Mouse (Mus musculus) telencephalon, adult 2 months (tissue): ENCODE data around the gene Rxfp3.
A peak's percentile ranks its signal among the peaks of the same experiment; 100 is the strongest.
"Not testable (repeated sequence)": the region's sequence is repeated elsewhere in the genome, so short reads cannot be mapped to it uniquely, and the experiment has no call there.

Experiments
- DNase-seq: peaks from one replicate; pipeline ENCODE4 v3.0.0-alpha.2; 2011; ENCODE audit warnings: low read depth, low spot score

Rxfp3 gene

GRCm38 (mm10) chr15:11036535-11037375 lies 1.0 kb downstream of the Rxfp3 start:
- no peak for DNase-seq

DNA sequence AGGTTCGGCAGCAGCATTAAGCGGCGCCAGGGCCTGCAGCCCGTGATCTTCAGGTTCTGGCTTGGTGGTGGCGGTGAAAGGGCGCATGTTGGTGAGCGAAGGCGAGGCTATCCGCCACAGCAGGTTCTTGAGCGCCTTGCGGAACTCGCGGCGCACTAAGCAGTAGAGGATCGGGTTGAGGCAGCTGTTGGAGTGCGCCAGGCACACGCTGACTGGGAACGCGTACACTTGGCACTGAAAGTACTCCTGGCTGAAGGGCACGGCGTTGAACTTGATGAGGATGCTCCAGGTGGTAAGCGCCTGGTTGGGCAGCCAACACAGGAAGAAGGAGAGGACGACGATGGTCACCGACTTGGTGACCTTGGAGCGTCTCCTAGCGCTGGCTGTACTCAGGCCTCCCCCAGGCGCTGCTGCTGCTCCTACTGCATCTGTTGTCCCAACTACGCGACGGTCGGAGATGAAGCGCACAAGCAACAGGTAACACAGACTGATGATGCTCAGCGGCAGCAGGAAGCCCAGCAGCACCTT lies 1.8 kb downstream of the Rxfp3 start:
- DNase-seq, result no peak

GRCm38 (mm10) chr15:11030188-11030587 lies 7.6 kb downstream of the Rxfp3 start:
- no peak for DNase-seq

DNA sequence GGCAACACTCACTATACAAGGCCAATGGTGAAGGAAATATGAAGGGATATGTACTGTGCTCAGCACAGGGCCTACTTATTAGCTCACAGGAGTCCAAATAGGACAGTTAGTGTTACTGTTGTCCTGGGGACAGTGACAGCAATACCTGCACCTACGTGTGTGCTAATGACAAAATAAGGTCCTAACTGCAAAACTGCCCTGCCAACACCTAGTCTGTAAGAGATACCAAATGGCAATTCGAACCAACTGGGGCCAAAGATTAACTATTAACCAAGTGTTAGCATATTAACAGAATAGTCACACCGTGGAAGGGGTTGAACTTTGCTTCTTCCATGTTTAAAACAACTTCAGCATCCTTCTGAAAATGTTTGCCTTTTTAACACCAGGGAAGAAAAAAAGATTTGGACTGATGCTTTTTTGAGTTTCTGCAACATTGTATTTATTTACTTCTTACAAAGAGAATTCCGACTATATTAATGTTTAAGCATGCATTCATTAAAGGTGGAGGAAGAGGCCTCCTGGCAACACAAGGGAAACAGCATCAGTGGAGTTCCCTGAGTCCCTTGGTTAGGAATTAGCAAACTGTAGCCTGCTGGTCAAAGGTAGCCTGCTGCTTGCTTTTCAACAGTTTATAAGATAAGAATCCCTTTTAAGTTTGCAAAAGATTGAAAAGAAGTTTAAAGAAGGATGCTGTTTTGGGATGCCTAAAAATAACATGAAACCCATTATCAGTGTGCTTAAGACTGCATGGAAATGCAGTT lies 10.8 kb downstream of the Rxfp3 start:
- DNase-seq, result no peak

DNA sequence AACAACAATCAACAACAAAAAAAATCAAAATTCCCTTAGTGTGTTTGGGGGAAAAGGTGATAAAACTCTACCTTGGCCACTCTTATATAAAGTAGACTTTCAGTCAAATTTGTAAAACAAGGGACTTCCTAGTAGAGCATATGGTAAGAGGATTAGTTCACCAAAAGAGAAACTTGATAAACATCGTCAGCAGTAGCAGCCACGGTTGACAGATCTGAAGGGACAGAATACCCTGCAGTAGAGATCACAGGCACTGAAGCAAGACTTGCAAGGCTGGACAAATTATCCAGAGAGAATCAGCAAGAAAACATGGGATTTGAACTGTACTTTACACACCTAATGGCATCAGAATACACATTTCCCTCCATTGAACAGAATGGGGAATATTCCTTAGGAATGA lies 22.9 kb downstream of the Rxfp3 start:
- DNase-seq, result no peak

- DNase-seq, result no peak
These were observed 26.7 kb downstream of the Rxfp3 start for GRCm38 (mm10) chr15:11010976-11011548.

- peak; percentile 24 for DNase-seq
These were observed 29.0 kb downstream of the Rxfp3 start for GRCm38 (mm10) chr15:11008756-11009155.

- no peak for DNase-seq
These were observed 33.1 kb downstream of the Rxfp3 start for GRCm38 (mm10) chr15:11004646-11005045.

DNA sequence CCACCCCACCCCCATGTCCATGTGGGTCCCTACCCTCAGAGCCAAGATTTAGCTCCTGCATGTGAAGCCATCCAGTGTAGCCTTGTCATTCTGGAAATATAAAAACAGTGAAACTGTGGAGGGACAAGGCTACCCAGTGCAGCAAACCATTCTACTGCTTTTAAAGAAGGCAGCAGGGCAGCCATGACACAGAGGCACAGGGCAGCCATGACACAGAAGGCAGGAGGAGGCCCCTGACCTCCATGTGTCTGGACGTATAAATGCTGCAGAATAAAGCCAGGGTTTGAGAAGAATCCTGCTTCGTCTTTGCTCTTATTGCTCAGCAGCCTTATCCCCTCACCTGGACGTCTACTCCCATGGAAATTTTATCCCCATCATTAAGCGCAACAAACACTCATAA lies 34.0 kb downstream of the Rxfp3 start:
- DNase-seq, result no peak

DNA sequence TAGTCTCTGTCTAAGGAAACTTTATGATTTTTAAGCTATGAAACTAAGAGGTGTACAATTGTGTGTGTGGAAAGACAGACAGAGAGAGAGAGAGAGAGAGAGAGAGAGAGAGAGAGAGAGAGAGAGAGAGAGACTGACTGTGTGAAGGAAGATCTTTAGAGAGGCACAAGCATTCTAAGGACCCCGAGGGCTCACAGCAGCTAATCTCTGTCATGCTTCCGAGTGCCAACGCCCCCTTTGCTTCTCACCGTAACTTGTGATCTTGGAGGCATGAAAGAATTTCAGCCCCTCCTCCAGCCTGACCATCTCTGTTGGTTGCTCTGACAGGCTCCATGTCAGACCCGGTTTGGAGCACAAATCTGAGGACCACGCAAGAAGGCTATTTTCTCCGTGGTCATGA lies 37.4 kb downstream of the Rxfp3 start, which contains the start of gene Slc45a2:
Gene Slc45a2 (plus strand): TSS at position 301 of the 400 bp plus-strand sequence.
- no peak for DNase-seq

DNA sequence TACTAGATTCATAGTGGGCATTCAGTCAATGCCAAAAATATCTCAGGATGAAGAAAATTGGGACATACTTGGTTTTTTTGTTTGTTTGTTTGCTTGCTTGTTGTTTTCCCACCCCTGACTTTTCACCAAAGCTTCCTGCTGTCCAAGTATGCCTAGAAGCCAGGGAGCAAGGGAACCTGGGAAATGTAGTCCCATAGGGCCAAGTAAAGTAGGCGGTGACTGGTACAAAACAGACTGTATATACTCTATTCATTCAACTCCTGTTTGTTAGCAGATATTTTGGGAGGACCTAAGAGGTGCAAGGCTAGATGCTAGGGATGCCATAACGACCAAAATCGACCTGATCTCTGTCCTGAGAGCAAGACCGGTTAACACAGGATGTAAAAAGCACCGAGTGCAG lies 38.0 kb downstream of the Rxfp3 start:
- DNase-seq, result no peak

DNA sequence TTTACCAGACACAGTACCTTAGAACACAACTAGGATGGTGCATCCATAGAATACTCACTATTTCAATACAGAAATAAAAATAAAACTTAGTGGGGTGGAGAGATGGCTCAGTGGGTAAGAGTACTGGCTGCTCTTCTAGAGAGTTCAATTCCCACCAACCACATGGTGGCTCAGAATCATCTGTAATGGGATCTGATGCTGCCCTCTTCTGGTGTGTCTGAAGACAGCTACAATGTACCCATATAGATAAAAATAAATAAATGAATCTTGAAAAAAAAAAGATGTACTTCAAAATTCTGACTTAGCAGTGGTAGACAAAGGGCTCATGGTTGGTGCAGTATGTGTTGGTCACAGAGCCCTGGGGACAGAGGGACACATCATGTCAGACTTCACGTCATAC lies 46.2 kb downstream of the Rxfp3 start:
- DNase-seq, result no peak

GRCm38 (mm10) chr15:10990411-10990810 lies 47.4 kb downstream of the Rxfp3 start:
- DNase-seq, result no peak

DNA sequence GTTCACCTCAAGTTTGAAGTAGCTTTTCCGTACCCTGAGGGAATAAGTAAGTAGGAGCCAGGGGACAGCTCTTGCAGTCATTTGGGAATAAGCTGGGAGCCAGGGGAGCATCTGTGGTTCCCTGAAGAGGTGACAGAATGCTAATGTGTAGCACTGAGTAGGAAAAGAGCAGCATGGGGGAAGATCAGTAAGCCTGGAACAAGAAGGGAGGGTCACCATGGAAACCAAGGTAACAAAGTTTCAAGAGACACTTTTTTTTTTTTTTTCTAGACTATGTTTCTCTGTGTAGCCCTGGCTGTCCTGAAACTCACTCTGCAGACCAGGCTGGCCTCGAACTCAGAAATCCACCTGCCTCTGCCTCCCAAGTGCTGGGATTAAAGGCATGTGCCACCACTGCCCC lies 51.3 kb downstream of the Rxfp3 start:
- not testable (repeated sequence) for DNase-seq

DNA sequence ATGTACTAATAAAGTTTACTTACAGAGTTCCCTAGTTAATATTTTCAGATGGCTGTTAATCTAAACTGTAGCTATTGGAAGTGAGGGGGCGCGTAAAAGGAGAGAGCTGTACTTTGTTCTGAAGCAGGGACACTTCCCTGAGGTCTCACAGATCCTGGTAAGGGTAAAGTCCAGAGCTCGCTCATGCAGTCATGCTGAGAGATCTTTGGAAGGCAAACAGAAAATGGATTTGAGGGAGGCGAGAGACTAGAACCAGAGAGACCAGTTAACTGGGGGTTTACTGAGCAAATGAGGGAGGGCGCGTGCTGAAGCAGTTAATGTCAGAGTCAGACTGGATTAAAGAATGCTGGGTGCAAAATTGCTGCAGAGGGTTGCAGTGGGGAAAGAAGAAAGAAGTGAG lies 52.0 kb downstream of the Rxfp3 start:
- no peak for DNase-seq
